Mouse (Mus musculus) MEL (cell line): ENCODE data around the gene Disp1.

Experiments
- CHD2 ChIP-seq: IDR thresholded peaks from 2 replicates; pipeline ENCODE4 v1.6.1; 2011; ENCODE audit warnings: low read length, improper control_type of control experiment
- CTCF ChIP-seq, 3 experiments: IDR thresholded peaks in 2 of 3; conservative IDR thresholded peaks in 1 of 3; 2 replicates each; pipeline ENCODE4 v1.5.1; 2011 to 2012; ENCODE audit warnings: low read length in 3 of 3, low read depth in 2 of 3, mild to moderate bottlenecking in 2 of 3, improper control_type of control experiment in 1 of 3, inconsistent platforms in 1 of 3, mixed read lengths in 1 of 3, moderate library complexity in 1 of 3; ENCODE audit not compliant: control insufficient read depth in 1 of 3, insufficient read depth in 1 of 3, poor library complexity in 1 of 3, severe bottlenecking in 1 of 3
- ELF1 ChIP-seq: IDR thresholded peaks from 2 replicates; pipeline ENCODE4 v1.6.1; 2014; ENCODE audit warnings: low read depth, mild to moderate bottlenecking, inconsistent platforms, low read length, improper control_type of control experiment, moderate library complexity
- GATA1 ChIP-seq: IDR thresholded peaks from 2 replicates; pipeline ENCODE4 v1.6.1; 2011; ENCODE audit warnings: low read depth, low read length, improper control_type of control experiment
- MAX ChIP-seq: IDR thresholded peaks from 2 replicates; pipeline ENCODE4 v1.6.1; 2011; ENCODE audit warnings: low read length, improper control_type of control experiment
- MAZ ChIP-seq: IDR thresholded peaks from 2 replicates; pipeline ENCODE4 v1.6.1; 2012; ENCODE audit warnings: low read depth, mild to moderate bottlenecking, inconsistent platforms, low read length, improper control_type of control experiment
- MYC ChIP-seq: IDR thresholded peaks from 2 replicates; pipeline ENCODE4 v1.6.1; 2011; ENCODE audit warnings: low read depth, mild to moderate bottlenecking, low read length, improper control_type of control experiment, moderate library complexity
- NELFE ChIP-seq: IDR thresholded peaks from 2 replicates; pipeline ENCODE4 v1.6.1; 2011; ENCODE audit warnings: low read depth, low read length, improper control_type of control experiment
- NRF1 ChIP-seq: IDR thresholded peaks from 2 replicates; pipeline ENCODE4 v1.6.1; 2014; ENCODE audit warnings: low read depth, mild to moderate bottlenecking, inconsistent platforms, low read length, improper control_type of control experiment, moderate library complexity; ENCODE audit not compliant: poor library complexity, insufficient read depth, severe bottlenecking
- POLR2A ChIP-seq, 2 experiments: IDR thresholded peaks; 2 replicates each; pipeline ENCODE4 v1.6.1; 2011 to 2012; ENCODE audit warnings: low read length in 2 of 2, mild to moderate bottlenecking in 2 of 2, control low read depth in 1 of 2, improper control_type of control experiment in 1 of 2, low read depth in 1 of 2, moderate library complexity in 1 of 2; ENCODE audit not compliant: control insufficient read depth in 1 of 2, insufficient read depth in 1 of 2, poor library complexity in 1 of 2
- TAL1 ChIP-seq: IDR thresholded peaks from 2 replicates; pipeline ENCODE4 v1.6.1; 2012; ENCODE audit warnings: mild to moderate bottlenecking, inconsistent platforms, low read length, moderate library complexity, mixed read lengths
- TBP ChIP-seq: IDR thresholded peaks from 2 replicates; pipeline ENCODE4 v1.8.0; 2011; ENCODE audit warnings: low read depth, low read length, improper control_type of control experiment
- USF1 ChIP-seq: IDR thresholded peaks from 2 replicates; pipeline ENCODE4 v1.6.1; 2014; ENCODE audit warnings: low read depth, mild to moderate bottlenecking, inconsistent platforms, low read length, improper control_type of control experiment, moderate library complexity

DNA sequence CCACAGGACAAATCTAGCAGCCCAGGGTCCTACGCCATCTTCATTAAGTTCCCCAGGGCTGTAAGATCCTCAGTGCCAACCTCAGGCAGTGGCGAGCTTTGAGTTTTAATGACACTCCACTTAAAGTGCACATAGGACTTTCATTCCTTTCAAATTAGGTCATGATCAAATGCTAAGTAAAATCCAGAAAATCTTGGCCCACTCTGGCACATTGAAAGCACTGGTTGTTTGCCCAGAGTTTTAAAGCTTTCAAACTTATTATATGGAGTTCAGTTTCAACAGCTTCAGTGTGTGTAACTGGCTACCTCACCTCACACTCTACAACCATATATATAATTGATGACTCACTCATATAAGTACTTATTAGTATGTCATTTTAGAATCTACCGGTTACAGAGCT, 87.9 kb downstream of the Disp1 start:
- TF ChIP-seq CTCF (IDR thresholded peaks at IDR 0.05 in 2 of 3, conservative IDR thresholded peaks at IDR 0.05 in 1 of 3; ENCODE audit: control insufficient read depth in 1 of 3, insufficient read depth in 1 of 3, low read depth in 2 of 3, low read length in 3 of 3, poor library complexity in 1 of 3, severe bottlenecking in 1 of 3) (no peak), POLR2A (IDR thresholded peaks at IDR 0.05; ENCODE audit: control insufficient read depth in 1 of 2, insufficient read depth in 1 of 2, low read depth in 1 of 2, low read length in 2 of 2, poor library complexity in 1 of 2) (no peak), USF1 (no peak), TBP (no peak), MYC (no peak), ELF1 (no peak), CHD2 (no peak), TAL1 (no peak), MAZ (no peak), GATA1 (no peak), MAX (no peak), NELFE (no peak), NRF1 (no peak)
